Mouse (Mus musculus): ENCODE results near the gene Mgst1. TPM values are rescaled to one million over a fixed set of nuclear protein-coding genes. Genes with fewer than 3 reads are reported as not detected.

The Mgst1 gene
- 10 to 100 TPM in 1 of 2 experiments, 1 to 10 TPM in 1; 9.7 to 12.2 TPM for total RNA-seq (2021)
- long read RNA-seq, experiment 1, transcript Mgst1-201 (4 exons, 1,167 nt): major isoform, 5 of 6 reads
- long read RNA-seq, experiment 1, partial matches to known transcripts: 0 of 6 reads
- long read RNA-seq, experiment 1, other reads (novel, unspliced or antisense): 0 of 6 reads
- long read RNA-seq, experiment 2, transcript Mgst1-201 (4 exons, 1,167 nt): major isoform, 6 of 7 reads
- long read RNA-seq, experiment 2, partial matches to known transcripts: 1 of 7 reads
- long read RNA-seq, experiment 2, other reads (novel, unspliced or antisense): 0 of 7 reads

DNA sequence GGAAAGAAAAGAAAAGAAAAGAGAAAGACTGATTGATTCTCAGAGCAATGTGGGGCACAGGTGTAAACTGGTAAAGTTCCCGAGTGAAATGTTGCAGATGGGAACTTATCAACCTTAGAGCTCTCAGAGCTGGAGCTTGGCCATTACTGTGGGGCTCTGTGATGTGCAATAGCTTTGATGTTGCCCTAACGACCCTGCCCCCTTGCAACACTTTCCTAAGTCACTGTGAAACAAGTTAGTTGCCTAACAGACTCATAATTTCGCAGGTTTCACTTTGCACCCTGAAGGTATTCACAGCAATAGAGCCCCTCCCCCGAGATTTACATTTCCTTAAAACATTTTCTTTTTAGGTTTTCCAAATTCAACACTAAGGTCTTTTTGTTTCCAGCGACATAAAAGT lies at the start of gene Mgst1:
TSS of gene Mgst1 (plus strand) at position 387 of the 400 bp plus-strand sequence.
- DNase-seq (ENCODE audit: low spot score in 2 of 2): no peak

DNA sequence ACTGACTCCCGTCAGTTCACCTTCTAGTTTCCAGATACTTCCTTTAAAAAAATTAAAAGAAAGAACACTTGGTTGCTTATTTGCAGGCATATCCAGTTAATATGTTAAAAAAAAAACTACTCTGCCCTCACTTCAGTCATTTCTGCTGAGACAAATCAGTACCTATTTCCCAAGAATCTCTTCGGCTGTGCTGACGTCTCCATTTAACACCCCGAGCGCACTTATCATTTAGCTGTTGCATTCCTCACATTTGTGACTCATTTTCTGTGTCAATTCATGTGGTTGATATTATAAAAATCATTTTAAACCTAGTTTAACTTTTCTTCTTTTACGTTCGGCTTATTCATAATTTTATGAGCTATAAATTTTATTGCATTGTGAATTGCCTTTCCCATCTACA lies 47.7 kb upstream of the Mgst1 start:
- no peak for DNase-seq (ENCODE audit: low spot score in 2 of 2)

DNA sequence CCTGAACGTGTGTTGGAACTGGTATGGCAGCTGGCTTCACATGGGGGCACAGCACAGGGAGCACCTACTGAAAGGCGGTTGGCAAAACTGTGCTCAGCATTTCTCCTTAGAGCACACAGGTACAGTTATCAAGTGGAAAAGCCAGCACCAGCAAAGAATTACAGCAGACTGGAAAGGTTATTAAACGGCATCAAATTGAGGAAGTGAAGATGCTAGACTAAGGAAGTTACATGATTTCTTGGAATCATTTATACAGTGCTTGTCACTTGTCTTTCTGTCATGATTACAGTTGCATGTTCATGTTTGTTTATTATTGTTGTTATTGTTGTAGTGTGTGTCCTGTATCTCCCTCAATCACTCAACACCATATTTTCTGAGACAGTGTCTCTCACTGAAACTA lies 45.1 kb upstream of the Mgst1 start:
- DNase-seq (ENCODE audit: low spot score in 2 of 2): no peak

DNA sequence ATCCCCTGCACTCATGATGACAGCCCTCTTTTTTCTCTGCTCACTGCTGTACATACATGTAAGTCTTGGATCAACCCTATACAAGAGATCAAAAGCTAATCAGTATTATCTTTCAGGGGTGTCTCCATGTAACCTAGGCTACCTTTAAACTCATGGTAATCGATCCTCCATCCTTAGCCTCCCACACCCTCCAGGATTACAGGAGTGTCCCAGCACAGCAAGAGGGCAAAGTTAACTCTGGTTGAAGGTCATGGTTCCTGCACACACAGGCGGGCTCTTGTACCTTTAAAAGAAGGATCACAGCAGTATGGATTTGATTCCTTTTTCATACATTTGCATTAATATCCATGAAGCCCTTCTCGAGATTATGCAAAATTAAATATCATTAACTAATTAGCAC lies 40.5 kb upstream of the Mgst1 start:
- DNase-seq (ENCODE audit: low spot score in 2 of 2): no peak

DNA sequence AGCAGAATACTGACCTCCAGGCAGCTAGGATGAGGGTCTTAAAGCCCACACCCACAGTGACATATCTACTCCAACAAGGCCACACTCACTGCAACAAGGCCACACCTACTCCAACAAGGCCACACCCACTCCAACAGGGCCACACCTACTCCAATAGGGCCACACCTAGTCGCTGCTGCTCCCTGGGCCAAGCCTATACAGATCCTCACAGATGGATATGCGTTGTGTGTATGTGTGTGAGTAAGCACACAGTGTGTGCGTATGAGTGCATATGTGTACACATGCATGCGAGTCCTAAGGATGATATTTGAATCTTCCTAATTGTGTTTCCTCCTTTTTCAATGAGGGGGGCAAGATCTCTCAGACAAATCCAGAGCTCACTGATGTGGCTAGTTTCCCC lies 38.3 kb upstream of the Mgst1 start:
- DNase-seq (ENCODE audit: low spot score in 2 of 2): no peak

GRCm38 (mm10) chr6:138102940-138103339 lies 37.2 kb upstream of the Mgst1 start:
- DNase-seq (ENCODE audit: low spot score in 2 of 2): no peak

DNA sequence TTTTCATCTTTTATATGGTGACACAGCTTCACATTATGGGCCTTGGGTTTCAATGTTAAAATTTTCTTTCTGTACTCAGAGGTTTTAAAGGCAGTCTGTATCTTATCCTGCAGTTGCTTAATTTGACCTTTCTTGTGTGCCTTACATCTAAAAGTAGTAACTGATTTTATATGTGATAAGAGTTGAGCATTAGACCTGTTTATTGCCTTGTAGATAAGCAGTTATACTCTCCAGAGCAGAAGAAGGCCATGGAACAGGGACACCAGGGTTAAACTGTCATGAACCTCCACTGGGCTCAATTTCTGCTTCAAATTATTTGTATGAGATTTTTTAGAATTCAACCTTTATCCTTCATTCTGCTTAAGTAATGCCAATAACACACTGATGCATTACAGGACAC lies 35.6 kb upstream of the Mgst1 start:
- no peak for DNase-seq (ENCODE audit: low spot score in 2 of 2)

- peak in 1 of 2 experiments; percentile 4 for DNase-seq (ENCODE audit: low spot score in 2 of 2)
Observed at GRCm38 (mm10) chr6:138117496-138117895, 22.6 kb upstream of the Mgst1 start.

GRCm38 (mm10) chr6:138128392-138129335 lies 11.5 kb upstream of the Mgst1 start:
- DNase-seq (ENCODE audit: low spot score in 2 of 2): no peak

DNA sequence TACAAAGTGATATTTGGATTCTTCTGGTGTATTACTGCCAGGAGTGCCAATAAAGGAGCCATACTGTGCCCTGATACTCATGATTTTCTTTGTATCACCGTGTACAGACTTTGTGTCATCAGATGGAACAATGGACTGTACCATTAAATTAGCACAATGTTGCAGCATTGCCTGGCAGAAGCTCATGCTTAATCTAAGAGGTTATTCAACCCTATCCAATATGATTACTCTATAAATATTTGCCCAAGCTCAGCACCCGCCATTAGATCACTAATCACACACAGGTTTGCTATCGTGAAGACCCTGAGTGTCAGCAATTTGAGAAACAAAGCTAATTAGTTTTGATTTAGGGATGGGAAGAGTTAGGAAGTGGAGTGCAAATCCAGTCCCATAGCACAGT lies 9.6 kb upstream of the Mgst1 start:
- DNase-seq (ENCODE audit: low spot score in 2 of 2): no peak

DNA sequence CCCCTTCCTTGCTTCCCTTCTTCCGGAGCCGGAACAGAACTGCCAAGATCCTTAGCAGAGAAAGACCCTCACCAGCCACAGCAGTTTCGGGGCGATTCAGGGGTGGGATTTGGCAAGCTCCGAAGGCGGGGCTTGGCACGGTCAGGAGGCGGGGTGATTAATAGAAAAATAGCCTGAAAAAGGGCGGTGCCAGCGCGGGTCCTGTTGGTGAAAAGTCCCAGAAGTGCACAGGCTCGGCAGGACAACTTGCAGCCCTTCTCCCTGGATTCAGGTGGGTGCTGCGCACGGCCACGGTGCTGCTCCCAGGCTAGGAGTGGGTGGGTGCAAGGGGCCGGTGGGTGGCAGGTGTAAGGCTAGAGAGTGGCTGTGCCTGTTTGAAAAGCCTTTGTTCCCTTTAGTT lies 220 bp downstream of the Mgst1 start:
- DNase-seq (ENCODE audit: low spot score in 2 of 2): no peak

GRCm38 (mm10) chr6:138141111-138141592 lies 1.0 kb downstream of the Mgst1 start:
- DNase-seq (ENCODE audit: low spot score in 2 of 2): no peak

DNA sequence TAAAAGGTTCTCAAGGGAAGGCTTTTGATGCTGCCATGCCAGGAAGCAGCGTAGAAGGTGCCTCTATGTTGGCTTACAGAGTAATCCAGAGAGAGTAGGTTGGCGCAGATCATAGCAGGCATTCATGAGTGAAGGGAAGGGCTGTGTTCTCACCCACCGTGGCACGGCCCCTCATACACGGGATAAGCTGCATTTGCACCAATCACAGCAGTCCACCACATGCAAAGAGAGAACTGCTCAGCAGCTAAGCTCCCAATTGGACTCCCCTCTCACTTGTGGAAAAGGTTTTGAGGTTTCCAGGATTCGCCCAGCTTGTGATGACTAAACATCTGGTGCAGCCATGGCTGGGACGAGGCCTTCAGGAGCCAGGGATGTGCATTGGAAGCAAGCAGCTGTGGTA lies 2.5 kb downstream of the Mgst1 start:
- DNase-seq (ENCODE audit: low spot score in 2 of 2): no peak

GRCm38 (mm10) chr6:138143450-138143849 lies 3.3 kb downstream of the Mgst1 start:
- no peak for DNase-seq (ENCODE audit: low spot score in 2 of 2)

DNA sequence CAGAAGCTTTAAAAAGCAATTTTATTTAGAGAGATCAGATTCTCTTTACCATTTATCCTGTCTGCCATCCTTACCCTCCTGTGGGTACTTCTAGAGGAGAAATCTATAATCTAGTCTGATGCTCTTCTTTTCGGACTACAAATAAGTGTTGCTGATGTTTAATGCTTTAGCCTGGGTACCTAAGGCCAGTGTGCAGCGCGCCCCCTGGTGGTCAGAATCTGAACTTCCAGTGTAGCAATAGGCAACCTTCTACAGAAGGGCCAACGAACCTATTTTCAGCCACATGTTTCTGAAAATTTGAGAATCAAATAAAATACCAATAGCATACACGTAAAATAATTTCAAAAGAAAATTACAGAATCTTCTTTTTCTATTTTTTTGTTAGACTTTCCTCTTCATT lies 13.0 kb downstream of the Mgst1 start:
- DNase-seq (ENCODE audit: low spot score in 2 of 2): peak; percentile 63 to 76

GRCm38 (mm10) chr6:138163920-138164319 lies 23.8 kb downstream of the Mgst1 start:
- peak; percentile 14 to 32 for DNase-seq (ENCODE audit: low spot score in 2 of 2)

GRCm38 (mm10) chr6:138171480-138172224 lies 31.5 kb downstream of the Mgst1 start:
- DNase-seq (ENCODE audit: low spot score in 2 of 2): peak; percentile 29 to 44
